Comparison of ENCODE assay signal across 8 mouse cellular contexts in the genomic region with DNA sequence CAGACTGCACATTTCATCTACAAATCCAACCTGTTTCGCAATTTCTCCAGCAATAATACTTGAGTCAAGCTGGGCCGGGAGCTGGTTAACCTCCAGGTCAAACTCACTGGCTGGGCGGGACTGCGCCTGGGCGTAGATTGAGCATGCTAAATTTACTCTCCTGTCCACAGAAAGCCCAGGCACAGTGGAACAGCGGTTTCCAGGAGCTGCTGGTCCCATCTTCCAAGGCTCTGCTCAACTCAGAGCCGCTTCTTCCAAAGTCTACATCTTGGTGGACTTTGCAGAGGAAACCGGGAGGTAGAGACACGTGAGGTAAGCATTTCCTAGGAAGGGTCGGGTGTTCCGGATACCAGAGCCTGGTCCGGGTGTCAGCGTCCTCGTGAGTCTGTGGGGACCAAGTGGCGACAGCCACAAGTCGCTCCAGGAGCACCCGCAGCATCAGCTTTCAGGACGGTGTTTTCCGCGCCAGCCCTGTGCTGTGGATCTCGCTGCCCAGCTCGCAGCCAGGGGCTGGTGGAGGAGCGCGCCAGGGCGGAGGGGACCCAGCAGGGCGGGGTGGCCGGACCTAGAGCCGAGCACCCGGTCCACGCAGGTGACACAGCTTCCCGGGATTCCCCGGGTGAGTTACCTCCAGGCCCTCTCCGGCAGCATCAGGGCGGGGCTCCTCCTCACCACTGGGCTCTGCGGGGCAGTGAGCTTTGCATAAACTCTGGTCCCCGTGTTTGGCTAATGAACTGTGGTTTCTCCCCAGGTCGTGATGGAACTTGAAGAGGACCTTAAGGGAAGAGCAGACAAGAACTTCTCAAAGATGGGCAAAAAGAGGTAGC. TPM values are rescaled to one million over a fixed set of nuclear protein-coding genes. Genes with fewer than 3 reads are reported as not detected.
DNase-seq lines count a peak whose midpoint lies in the region; ATAC-seq and TF ChIP-seq lines count a peak whose summit lies in the region.

Gene Abcb1a, plus strand, starts transcription at position 167 of the 827 bp plus-strand sequence.

- no peak for TF ChIP-seq CTCF in lung, adult 2 months (IDR thresholded peaks at IDR 0.05; ENCODE audit: insufficient read depth, low read length)

- no peaks in the 10 kb centered on the region for H3K9me3 ChIP-seq in heart, embryonic 16.5 days (replicated peaks; ENCODE audit: control insufficient read depth, low read length)
- no peaks in the 10 kb centered on the region for H3K9me3 ChIP-seq in neural tube, embryonic 14.5 days (ENCODE audit: control insufficient read depth, low read length)

- H3K9ac ChIP-seq in heart, embryonic 16.5 days (ENCODE audit: low read length), result peak within 1 kb of the TSS; percentile 63
- peak within 1 kb of the TSS; percentile 44; the same call in 1 of the 2 replicates for H3K9ac ChIP-seq in neural tube, embryonic 14.5 days (replicated peaks; ENCODE audit: low read depth, low read length)

- no peaks in the 10 kb centered on the region for H3K36me3 ChIP-seq in heart, embryonic 16.5 days (ENCODE audit: control insufficient read depth, insufficient read depth)
- H3K36me3 ChIP-seq in neural tube, embryonic 14.5 days (ENCODE audit: control insufficient read depth, insufficient read depth, low read length), result no peaks in the 10 kb centered on the region

- peak within 1 kb of the TSS; percentile 59 for H3K4me3 ChIP-seq in heart, embryonic 16.5 days (ENCODE audit: low read length)
- H3K4me3 ChIP-seq in lung, adult 2 months (replicated peaks; ENCODE audit: extremely low read depth, low read depth, low read length), result peak within 1 kb of the TSS; percentile 54
- H3K4me3 ChIP-seq in neural tube, embryonic 14.5 days (ENCODE audit: low read depth, low read length), result peak within 1 kb of the TSS; percentile 36

- H3K4me2 ChIP-seq in heart, embryonic 16.5 days (ENCODE audit: low read depth, low read length), result peak within 1 kb of the TSS; percentile 94
- H3K4me2 ChIP-seq in neural tube, embryonic 14.5 days (ENCODE audit: low read depth, low read length), result peak within 1 kb of the TSS; percentile 70

- DNase-seq in CD8-positive naive resting alpha-beta T cell, adult 2 months (ENCODE audit: low read depth in 2 of 2, low spot score in 2 of 2), result peak; percentile 37 to 45
- DNase-seq in adrenal gland, adult 18-20 months (ENCODE audit: low spot score in 2 of 2), result peak; percentile 38 to 60
- peak; percentile 51 for DNase-seq in fibroblast of lung, adult 2 months (ENCODE audit: low read depth)
- peak; percentile 59 for DNase-seq in kidney, postnatal 14 days
- DNase-seq in lung, adult 2 months, result peak; percentile 35
- peak; percentile 18 for DNase-seq in thymus, postnatal 25 days

- WGBS in heart, embryonic 16.5 days, result 4% methylated on average over 37 of the region's 37 CpGs
- WGBS in lung, adult 2 months, result 9% methylated on average over 37 of the region's 37 CpGs
- WGBS in neural tube, embryonic 14.5 days, result 7% methylated on average over 37 of the region's 37 CpGs

- no peaks in the 10 kb centered on the region for H3K27me3 ChIP-seq in heart, embryonic 16.5 days (ENCODE audit: control insufficient read depth, insufficient read depth, low read length)
- H3K27me3 ChIP-seq in neural tube, embryonic 14.5 days (ENCODE audit: control insufficient read depth, insufficient read depth, low read length), result no peaks in the 10 kb centered on the region

- peak; percentile 37; the same call in 1 of the 2 replicates for ATAC-seq in heart, embryonic 16.5 days (replicated peaks; ENCODE audit: extremely low read depth, insufficient read depth, low FRiP score)
- peak; percentile 78 for ATAC-seq in neural tube, embryonic 14.5 days (ENCODE audit: low read depth)

- no peak within 1 kb of the TSS for H3K27ac ChIP-seq in heart, embryonic 16.5 days (ENCODE audit: low read length)
- no peak within 1 kb of the TSS for H3K27ac ChIP-seq in neural tube, embryonic 14.5 days (ENCODE audit: low read depth, low read length)

- no peak for TF ChIP-seq POLR2A in lung, adult 2 months (IDR thresholded peaks at IDR 0.05; ENCODE audit: borderline replicate concordance, extremely low read depth, low read depth, low read length)

- peaks cover 8% of the 10 kb centered on the region; the same call in 1 of the 2 replicates for H3K4me1 ChIP-seq in heart, embryonic 16.5 days (ENCODE audit: control insufficient read depth, insufficient read depth, low read length)
- H3K4me1 ChIP-seq in lung, adult 2 months (ENCODE audit: control insufficient read depth, insufficient read depth, low read length), result peaks cover 5% of the 10 kb centered on the region; the same call in 1 of the 2 replicates
- H3K4me1 ChIP-seq in neural tube, embryonic 14.5 days (ENCODE audit: control insufficient read depth, insufficient read depth, low read length), result no peaks in the 10 kb centered on the region

RNA-seq across cellular contexts. Expression of gene Abcb1a, which starts in this region (rescaled TPM):
- 10 to 100 TPM; 35.8 to 41.2 TPM for total RNA-seq in adrenal gland, adult 18-20 months (2021)
- polyA plus RNA-seq in heart, embryonic 16.5 days (2015; fragmentation: Nextera tagmentation; extraction: Ambion mirVana), result 0.94 and 1.1 TPM in 2 replicates
- polyA plus RNA-seq in lung, adult 2 months (2012; rRNA removed), result 12.8 and 15.4 TPM in 2 replicates
- polyA plus RNA-seq in neural tube, embryonic 14.5 days (2014; fragmentation: Nextera tagmentation; extraction: Ambion mirVana), result 1.3 and 2.5 TPM in 2 replicates
